Comparison of ENCODE assay signal across 22 mouse cellular contexts in the genomic region with DNA sequence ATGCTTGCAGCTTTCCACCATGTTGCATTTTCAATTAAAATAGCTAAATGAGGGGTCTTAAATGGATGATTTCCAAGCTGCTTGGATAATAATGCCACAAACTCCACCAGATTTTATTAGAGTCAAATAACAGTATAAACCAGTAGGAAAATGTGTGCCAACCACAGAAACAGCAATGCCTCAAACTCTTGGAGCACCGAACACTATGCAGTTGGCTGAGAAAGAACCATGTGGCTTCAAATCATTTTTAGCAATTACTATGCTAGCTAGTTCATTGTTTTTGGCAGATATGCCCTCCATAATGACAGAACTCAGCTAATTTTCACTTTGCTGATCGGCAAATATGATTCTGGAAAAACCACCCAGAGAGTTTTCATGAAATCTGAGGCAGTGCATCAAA.
DNase-seq lines count a peak whose midpoint lies in the region; ATAC-seq and TF ChIP-seq lines count a peak whose summit lies in the region.
"Had no signal": no experiment of that assay in that cellular context is flagged by ENCODE, and none has a peak within 500 bp of the region (broad histone marks: within the 10 kb centered on the region; RNA-seq: fewer than 3 reads in every experiment).

No protein-coding gene starts in this region.

- no peak overlapping the region for H3K4me2 ChIP-seq in forebrain, postnatal 0 days (ENCODE audit: low read depth)
- H3K4me2 ChIP-seq: heart, embryonic 15.5 days; midbrain, embryonic 13.5 days had no signal

- H3K36me3 ChIP-seq in forebrain, postnatal 0 days (ENCODE audit: insufficient read depth), result no peaks in the 10 kb centered on the region
- H3K36me3 ChIP-seq in forebrain, embryonic 10.5 days (replicated peaks), result no peaks in the 10 kb centered on the region
- H3K36me3 ChIP-seq: heart, embryonic 10.5 days; heart, embryonic 15.5 days; midbrain, embryonic 13.5 days had no signal

- no peak for TF ChIP-seq CTCF in forebrain, postnatal 0 days (IDR thresholded peaks at IDR 0.05; ENCODE audit: low read depth)

- no peaks in the 10 kb centered on the region for H3K27me3 ChIP-seq in forebrain, postnatal 0 days (ENCODE audit: insufficient read depth, low read length)
- H3K27me3 ChIP-seq in forebrain, embryonic 10.5 days (ENCODE audit: poor library complexity, severe bottlenecking), result no peaks in the 10 kb centered on the region
- H3K27me3 ChIP-seq: heart, embryonic 15.5 days; midbrain, embryonic 13.5 days had no signal

- H3K4me1 ChIP-seq in forebrain, postnatal 0 days (ENCODE audit: insufficient read depth), result no peaks in the 10 kb centered on the region
- no peaks in the 10 kb centered on the region for H3K4me1 ChIP-seq in forebrain, embryonic 10.5 days
- H3K4me1 ChIP-seq: heart, embryonic 10.5 days; heart, embryonic 15.5 days; midbrain, embryonic 13.5 days had no signal

- ATAC-seq in forebrain, postnatal 0 days, result peak; percentile 63; the same call in 1 of the 2 replicates
- ATAC-seq: CD4-positive, CD25-positive, alpha-beta regulatory T cell, adult 4 months; hindbrain, embryonic 16.5 days; midbrain, embryonic 13.5 days had no signal

- H3K27ac ChIP-seq in forebrain, postnatal 0 days (ENCODE audit: low read depth, low read length), result no peak overlapping the region
- H3K27ac ChIP-seq in forebrain, embryonic 10.5 days, result no peak overlapping the region
- H3K27ac ChIP-seq: heart, embryonic 10.5 days; heart, embryonic 15.5 days; liver, embryonic 14.5 days; macrophage; midbrain, embryonic 13.5 days had no signal

- no peak overlapping the region for H3K4me3 ChIP-seq in forebrain, postnatal 0 days (ENCODE audit: low read depth, low read length)
- no peak overlapping the region for H3K4me3 ChIP-seq in forebrain, embryonic 10.5 days
- H3K4me3 ChIP-seq: erythroblast, embryonic 14.5 days; heart, embryonic 10.5 days; heart, embryonic 15.5 days; midbrain, embryonic 13.5 days had no signal

- DNase-seq in forebrain, postnatal 0 days, result peak; percentile 52
- no peak for DNase-seq in forebrain, embryonic 10.5 days (ENCODE audit: extremely low spot score, low spot score)
- DNase-seq in layer of hippocampus, adult 9-10 months (ENCODE audit: low spot score), result peak; percentile 33
- DNase-seq in layer of hippocampus, postnatal 10 days (ENCODE audit: low spot score in 2 of 2), result no peak
- peak; percentile 56 for DNase-seq in layer of hippocampus, adult 9-11 months
- no peak for DNase-seq in cerebellum, postnatal 4 days (ENCODE audit: low spot score in 2 of 2)
- no peak for DNase-seq in natural killer cell, adult 2 months (ENCODE audit: low spot score in 2 of 2)
- DNase-seq: cerebellum, adult 11 months; cerebellum, adult 9-10 months; cerebellum, postnatal 36 days; gastrocnemius, postnatal 14 days; liver; lung, adult 2 months; lung, postnatal 10 days had no signal

- 68% methylated on average over 2 of the region's 2 CpGs for WGBS in forebrain, postnatal 0 days
- WGBS in forebrain, embryonic 10.5 days, result 92% methylated on average over 2 of the region's 2 CpGs

- no peak overlapping the region for H3K9ac ChIP-seq in forebrain, postnatal 0 days
- H3K9ac ChIP-seq: heart, embryonic 15.5 days; liver, embryonic 14.5 days; midbrain, embryonic 13.5 days had no signal

- no peaks in the 10 kb centered on the region for H3K9me3 ChIP-seq in forebrain, postnatal 0 days (ENCODE audit: low read length)
- H3K9me3 ChIP-seq in forebrain, embryonic 10.5 days, result no peaks in the 10 kb centered on the region
- H3K9me3 ChIP-seq: heart, embryonic 10.5 days; heart, embryonic 15.5 days; midbrain, embryonic 13.5 days had no signal

Comparison
In these comparisons a context has a peak if more than half of its experiments do, and no peak if none do; other contexts are left out.
1. DNase-seq: peak in forebrain, postnatal 0 days (single experiment), layer of hippocampus, adult 9-10 months (single experiment) and layer of hippocampus, adult 9-11 months (single experiment); none in forebrain, embryonic 10.5 days (single experiment), layer of hippocampus, postnatal 10 days (0 of 2), cerebellum, postnatal 4 days (0 of 2) and natural killer cell, adult 2 months (0 of 2).